Mouse (Mus musculus): ENCODE measurements at regions not wholly inside any gene's neighbourhood (a gene's known extent, or its start where the extent isn't known, plus 50 kb on each side); places are given as distances from the start of the nearest gene placed in this dataset.

DNA sequence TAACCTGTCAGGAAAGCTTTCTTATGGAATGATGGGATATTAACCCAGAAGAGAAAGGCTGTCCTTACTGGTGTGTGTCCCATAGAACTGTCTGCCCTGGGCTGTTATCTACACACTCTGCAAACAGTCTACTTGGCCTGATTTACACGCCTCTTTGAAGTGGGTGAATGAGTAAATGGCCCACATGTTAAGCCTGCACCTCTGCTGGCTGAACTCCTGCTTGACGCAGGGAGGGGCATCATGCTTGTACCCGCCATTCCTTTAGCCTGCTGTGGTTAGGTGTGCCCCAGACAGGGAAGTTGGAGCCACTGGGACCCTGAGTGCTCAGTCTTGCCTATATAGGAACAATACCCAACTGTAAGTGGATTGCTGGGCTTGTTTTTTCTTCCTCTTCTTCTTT lies 371.3 kb upstream of the Ubash3b start:
- Histone ChIP-seq H3K4me3 (ENCODE audit: insufficient read depth, low read depth, low read length) (no peak overlapping the region), H3K27me3 (replicated peaks; ENCODE audit: control insufficient read depth, insufficient read depth, low read length) (no peaks in the 10 kb centered on the region), H3K27ac (ENCODE audit: insufficient read depth, low read depth, low read length) (no peak overlapping the region), H3K36me3 (ENCODE audit: control insufficient read depth, insufficient read depth, low read length) (no peaks in the 10 kb centered on the region), H3K4me1 (ENCODE audit: control insufficient read depth, insufficient read depth, low read length) (no peaks in the 10 kb centered on the region)
- WGBS, result 72% methylated on average over 3 of the region's 3 CpGs
- DNase-seq, result no peak
- TF ChIP-seq CTCF (conservative IDR thresholded peaks at IDR 0.05; ENCODE audit: insufficient read depth, insufficient read length, low read depth, low read length), result no peak
- no peak for TF ChIP-seq POLR2A (IDR thresholded peaks at IDR 0.05; ENCODE audit: low read depth, low read length)

- no peaks in the 10 kb centered on the region for H3K27me3 ChIP-seq (replicated peaks; ENCODE audit: control insufficient read depth, insufficient read depth, low read length)
- DNase-seq, result peak; percentile 14
- WGBS, result 64% methylated on average over 7 of the region's 7 CpGs
- H3K4me1 ChIP-seq (ENCODE audit: control insufficient read depth, insufficient read depth, low read length), result no peaks in the 10 kb centered on the region
- H3K36me3 ChIP-seq (ENCODE audit: control insufficient read depth, insufficient read depth, low read length), result no peaks in the 10 kb centered on the region
- TF ChIP-seq POLR2A (IDR thresholded peaks at IDR 0.05; ENCODE audit: low read depth, low read length) (no peak), CTCF (conservative IDR thresholded peaks at IDR 0.05; ENCODE audit: insufficient read depth, insufficient read length, low read depth, low read length) (no peak)
- H3K4me3 ChIP-seq (ENCODE audit: insufficient read depth, low read depth, low read length), result no peak overlapping the region
- peak overlapping the region; percentile 31; the same call in 1 of the 2 replicates for H3K27ac ChIP-seq (ENCODE audit: insufficient read depth, low read depth, low read length)
Measured at GRCm38 (mm10) chr9:41532290-41532689, 370.8 kb upstream of the Ubash3b start.

DNA sequence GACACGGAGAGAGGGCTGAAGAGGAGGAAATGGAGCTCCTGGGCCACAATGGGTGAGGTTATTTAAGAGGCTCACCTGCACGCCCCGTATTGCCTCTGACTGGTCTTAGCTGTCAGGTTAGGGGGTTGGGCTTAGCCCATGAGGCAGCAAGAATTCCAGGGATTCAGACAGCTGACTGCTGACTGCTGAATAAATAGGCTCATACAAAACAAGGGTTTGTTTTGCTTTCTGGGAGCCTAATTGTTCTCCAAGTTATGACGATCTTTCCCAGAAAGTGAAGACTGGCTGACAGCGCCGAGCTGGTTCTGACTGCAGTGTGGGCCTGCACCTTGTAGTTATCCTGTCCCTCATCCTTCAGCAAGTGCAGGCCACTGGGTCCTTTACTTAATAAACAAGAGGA lies 370.1 kb upstream of the Ubash3b start:
- Histone ChIP-seq H3K27ac (ENCODE audit: insufficient read depth, low read depth, low read length) (no peak overlapping the region), H3K4me1 (ENCODE audit: control insufficient read depth, insufficient read depth, low read length) (no peaks in the 10 kb centered on the region), H3K27me3 (replicated peaks; ENCODE audit: control insufficient read depth, insufficient read depth, low read length) (no peaks in the 10 kb centered on the region), H3K4me3 (ENCODE audit: insufficient read depth, low read depth, low read length) (no peak overlapping the region), H3K36me3 (ENCODE audit: control insufficient read depth, insufficient read depth, low read length) (no peaks in the 10 kb centered on the region)
- no peak for DNase-seq
- TF ChIP-seq CTCF (conservative IDR thresholded peaks at IDR 0.05; ENCODE audit: insufficient read depth, insufficient read length, low read depth, low read length) (no peak), POLR2A (IDR thresholded peaks at IDR 0.05; ENCODE audit: low read depth, low read length) (no peak)
- 72% methylated on average over 6 of the region's 6 CpGs for WGBS

DNA sequence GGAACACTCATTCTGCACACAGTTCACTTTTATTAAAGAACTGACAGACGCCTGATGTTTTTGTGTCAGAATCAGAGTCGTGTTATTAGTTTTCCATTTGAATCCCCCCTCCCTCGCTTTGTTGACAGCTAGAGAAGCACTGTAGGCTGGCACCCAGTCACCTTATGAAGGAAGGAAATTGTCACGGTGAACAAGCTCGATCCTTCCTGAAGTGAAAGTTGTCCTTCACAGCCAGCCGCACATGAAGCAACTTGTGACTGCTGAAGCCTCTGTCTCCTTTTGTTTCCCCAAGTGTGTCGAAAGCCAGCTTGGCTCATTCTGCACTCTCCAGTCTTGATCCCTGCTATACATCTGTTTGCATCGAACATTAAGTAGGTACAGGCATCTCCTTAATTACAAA lies 364.6 kb upstream of the Ubash3b start:
- H3K4me3 ChIP-seq (ENCODE audit: insufficient read depth, low read depth, low read length), result no peak overlapping the region
- no peak for TF ChIP-seq POLR2A (IDR thresholded peaks at IDR 0.05; ENCODE audit: low read depth, low read length)
- TF ChIP-seq CTCF (conservative IDR thresholded peaks at IDR 0.05; ENCODE audit: insufficient read depth, insufficient read length, low read depth, low read length), result no peak
- no peak for DNase-seq
- no peak overlapping the region for H3K27ac ChIP-seq (ENCODE audit: insufficient read depth, low read depth, low read length)
- no peaks in the 10 kb centered on the region for H3K4me1 ChIP-seq (ENCODE audit: control insufficient read depth, insufficient read depth, low read length)
- 39% methylated on average over 8 of the region's 8 CpGs for WGBS
- no peaks in the 10 kb centered on the region for H3K27me3 ChIP-seq (replicated peaks; ENCODE audit: control insufficient read depth, insufficient read depth, low read length)
- H3K36me3 ChIP-seq (ENCODE audit: control insufficient read depth, insufficient read depth, low read length), result no peaks in the 10 kb centered on the region

DNA sequence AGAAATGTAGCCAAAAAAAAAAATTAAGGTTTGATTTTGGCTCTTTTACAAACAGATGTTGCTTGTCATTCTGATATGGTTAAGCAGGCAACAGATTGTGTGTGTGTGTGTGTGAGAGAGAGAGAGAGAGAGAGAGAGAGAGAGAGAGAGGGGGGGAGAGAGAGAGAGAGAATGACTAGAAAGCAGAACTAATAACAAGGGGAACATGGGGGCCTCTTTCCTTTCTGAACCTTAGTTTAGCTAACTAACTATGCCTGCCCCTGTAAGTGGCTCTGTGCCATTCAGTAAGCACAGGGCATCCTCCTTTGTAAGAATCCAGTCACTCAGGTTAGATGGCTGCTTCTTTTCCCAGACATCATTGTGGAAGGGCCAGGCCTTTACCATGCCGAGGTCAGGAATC lies 364.0 kb upstream of the Ubash3b start:
- H3K27ac ChIP-seq (ENCODE audit: insufficient read depth, low read depth, low read length), result no peak overlapping the region
- no peaks in the 10 kb centered on the region for H3K27me3 ChIP-seq (replicated peaks; ENCODE audit: control insufficient read depth, insufficient read depth, low read length)
- no peaks in the 10 kb centered on the region for H3K4me1 ChIP-seq (ENCODE audit: control insufficient read depth, insufficient read depth, low read length)
- no peak for DNase-seq
- H3K4me3 ChIP-seq (ENCODE audit: insufficient read depth, low read depth, low read length), result no peak overlapping the region
- no peaks in the 10 kb centered on the region for H3K36me3 ChIP-seq (ENCODE audit: control insufficient read depth, insufficient read depth, low read length)
- no peak for TF ChIP-seq POLR2A (IDR thresholded peaks at IDR 0.05; ENCODE audit: low read depth, low read length)
- WGBS, result 64% methylated on average over 1 of the region's 1 CpGs

GRCm38 (mm10) chr9:41524591-41524990 lies 363.1 kb upstream of the Ubash3b start:
- no peak for DNase-seq
- TF ChIP-seq CTCF (conservative IDR thresholded peaks at IDR 0.05; ENCODE audit: insufficient read depth, insufficient read length, low read depth, low read length), result no peak
- Histone ChIP-seq H3K36me3 (ENCODE audit: control insufficient read depth, insufficient read depth, low read length) (no peaks in the 10 kb centered on the region), H3K27me3 (replicated peaks; ENCODE audit: control insufficient read depth, insufficient read depth, low read length) (no peaks in the 10 kb centered on the region), H3K27ac (ENCODE audit: insufficient read depth, low read depth, low read length) (no peak overlapping the region), H3K4me3 (ENCODE audit: insufficient read depth, low read depth, low read length) (no peak overlapping the region), H3K4me1 (ENCODE audit: control insufficient read depth, insufficient read depth, low read length) (no peaks in the 10 kb centered on the region)
- 71% methylated on average over 7 of the region's 7 CpGs for WGBS

GRCm38 (mm10) chr9:41523969-41524368 lies 362.5 kb upstream of the Ubash3b start:
- no peaks in the 10 kb centered on the region for H3K4me1 ChIP-seq (ENCODE audit: control insufficient read depth, insufficient read depth, low read length)
- TF ChIP-seq CTCF (conservative IDR thresholded peaks at IDR 0.05; ENCODE audit: insufficient read depth, insufficient read length, low read depth, low read length) (no peak), POLR2A (IDR thresholded peaks at IDR 0.05; ENCODE audit: low read depth, low read length) (no peak)
- WGBS, result 93% methylated on average over 2 of the region's 2 CpGs
- H3K4me3 ChIP-seq (ENCODE audit: insufficient read depth, low read depth, low read length), result no peak overlapping the region
- no peaks in the 10 kb centered on the region for H3K36me3 ChIP-seq (ENCODE audit: control insufficient read depth, insufficient read depth, low read length)
- no peak overlapping the region for H3K27ac ChIP-seq (ENCODE audit: insufficient read depth, low read depth, low read length)
- no peaks in the 10 kb centered on the region for H3K27me3 ChIP-seq (replicated peaks; ENCODE audit: control insufficient read depth, insufficient read depth, low read length)
- DNase-seq, result no peak

GRCm38 (mm10) chr9:41522302-41522701 lies 360.8 kb upstream of the Ubash3b start:
- TF ChIP-seq CTCF (conservative IDR thresholded peaks at IDR 0.05; ENCODE audit: insufficient read depth, insufficient read length, low read depth, low read length), result no peak
- no peak for TF ChIP-seq POLR2A (IDR thresholded peaks at IDR 0.05; ENCODE audit: low read depth, low read length)
- no peaks in the 10 kb centered on the region for H3K4me1 ChIP-seq (ENCODE audit: control insufficient read depth, insufficient read depth, low read length)
- DNase-seq, result no peak
- WGBS, result 86% methylated on average over 1 of the region's 1 CpGs
- H3K27me3 ChIP-seq (replicated peaks; ENCODE audit: control insufficient read depth, insufficient read depth, low read length), result no peaks in the 10 kb centered on the region
- H3K36me3 ChIP-seq (ENCODE audit: control insufficient read depth, insufficient read depth, low read length), result no peaks in the 10 kb centered on the region
- no peak overlapping the region for H3K4me3 ChIP-seq (ENCODE audit: insufficient read depth, low read depth, low read length)
- no peak overlapping the region for H3K27ac ChIP-seq (ENCODE audit: insufficient read depth, low read depth, low read length)
